ENCODE assay signal across 8 mouse cellular contexts in the genomic region with DNA sequence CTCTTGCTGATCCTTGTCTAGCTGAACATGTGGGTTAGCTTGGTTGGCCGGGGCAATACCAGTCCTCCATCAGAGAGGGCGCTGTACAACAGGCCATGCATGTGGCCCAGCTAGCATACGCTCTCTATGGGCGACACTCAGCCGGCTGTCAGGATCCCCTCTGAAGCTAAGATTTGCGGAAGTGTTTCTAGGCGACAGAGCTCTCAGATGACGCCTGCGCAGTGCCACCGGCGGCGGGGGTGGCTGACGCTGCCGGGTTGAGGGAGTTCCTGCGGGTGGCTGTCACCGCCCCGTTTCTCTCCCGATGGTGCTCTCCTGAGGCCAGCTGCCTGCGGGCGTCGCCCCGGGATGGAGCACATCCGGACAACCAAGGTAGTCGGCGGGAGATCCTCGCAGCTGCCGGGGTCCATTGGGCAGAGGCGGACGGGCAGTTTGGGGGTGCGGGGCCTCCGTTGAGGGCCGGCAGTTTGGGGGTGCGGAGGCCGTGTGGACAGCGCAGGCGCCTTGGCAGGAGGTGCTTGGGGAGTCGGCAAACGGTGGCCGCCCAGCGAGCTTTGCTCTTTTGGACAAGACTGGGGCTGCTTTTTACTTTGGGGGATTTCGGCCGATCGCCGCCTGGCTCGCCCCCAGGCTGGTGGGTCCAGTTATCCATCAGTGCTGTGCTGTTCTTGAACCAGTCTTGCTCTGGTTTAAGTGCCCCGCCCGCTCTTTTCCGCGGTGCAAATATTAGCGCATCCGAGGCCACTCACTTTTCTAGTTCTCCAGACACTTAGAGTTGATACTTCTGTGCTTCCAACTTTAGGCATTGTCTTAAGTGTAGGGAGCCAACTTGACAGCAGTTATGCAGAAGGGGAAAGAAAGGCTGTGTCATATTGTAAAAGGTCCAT. TPM values are rescaled to one million over a fixed set of nuclear protein-coding genes. Genes with fewer than 3 reads are reported as not detected.
DNase-seq lines count a peak whose midpoint lies in the region; ATAC-seq lines count a peak whose summit lies in the region.

A gene (plus strand): TSS at position 239 of the 887 bp plus-strand sequence.

- no peaks in the 10 kb centered on the region for H3K36me3 ChIP-seq in heart, embryonic 10.5 days
- H3K36me3 ChIP-seq in kidney, embryonic 15.5 days, result no peaks in the 10 kb centered on the region

- peak within 1 kb of the TSS; percentile 87 for H3K4me3 ChIP-seq in heart, embryonic 10.5 days
- peak within 1 kb of the TSS; percentile 82 for H3K4me3 ChIP-seq in kidney, embryonic 15.5 days (replicated peaks)

- peak within 1 kb of the TSS; percentile 93 for H3K27ac ChIP-seq in heart, embryonic 10.5 days
- H3K27ac ChIP-seq in kidney, embryonic 15.5 days, result peak within 1 kb of the TSS; percentile 79

- peak; percentile 100 for ATAC-seq in erythroblast, adult 5-6 weeks (replicated peaks; ENCODE audit: low FRiP score, poor library complexity, severe bottlenecking)
- peak; percentile 99 for ATAC-seq in kidney, embryonic 15.5 days (replicated peaks; ENCODE audit: low FRiP score)
- peak; percentile 99 for ATAC-seq in monocyte, adult 5-6 weeks (replicated peaks; ENCODE audit: insufficient number of reproducible peaks, low FRiP score, low TSS enrichment, poor library complexity, severe bottlenecking)

- H3K27me3 ChIP-seq in heart, embryonic 10.5 days (ENCODE audit: insufficient read depth, poor library complexity, severe bottlenecking), result no peaks in the 10 kb centered on the region
- H3K27me3 ChIP-seq in kidney, embryonic 15.5 days, result no peaks in the 10 kb centered on the region

- H3K9me3 ChIP-seq in heart, embryonic 10.5 days, result no peaks in the 10 kb centered on the region
- H3K9me3 ChIP-seq in kidney, embryonic 15.5 days (replicated peaks), result no peaks in the 10 kb centered on the region

- H3K4me1 ChIP-seq in heart, embryonic 10.5 days, result peaks cover 16% of the 10 kb centered on the region; the same call in 1 of the 2 replicates
- H3K4me1 ChIP-seq in kidney, embryonic 15.5 days, result peaks cover 11% of the 10 kb centered on the region

- peak within 1 kb of the TSS; percentile 68 for H3K9ac ChIP-seq in kidney, embryonic 15.5 days

- peak; percentile 94 to 96 for DNase-seq in B cell, adult 2 months
- DNase-seq in brain, adult 2 months (ENCODE audit: low read depth, low spot score), result peak; percentile 100
- DNase-seq in heart, embryonic 10.5 days (ENCODE audit: low spot score), result peak; percentile 99
- DNase-seq in liver, result peak; percentile 97
- peak; percentile 93 to 96 for DNase-seq in spleen, postnatal 4 days (ENCODE audit: low spot score in 2 of 2)

- under 1% methylated on average over 51 of the region's 51 CpGs for WGBS in heart, embryonic 10.5 days
- whole genome bisulfite sequencing in kidney, embryonic 15.5 days, result under 1% methylated on average over 51 of the region's 51 CpGs

- H3K4me2 ChIP-seq in kidney, embryonic 15.5 days, result peak within 1 kb of the TSS; percentile 73

RNA-seq across cellular contexts. Expression of the gene that starts here (rescaled TPM):
- total RNA-seq in erythroblast, adult 5-6 weeks (2015; ENCODE audit: low replicate concordance), result 16.7 and 17.1 TPM in 2 replicates
- total RNA-seq in erythroblast, adult 5-6 weeks (2017; ENCODE audit: low replicate concordance), result 18.8 and 23.0 TPM in 2 replicates
- 22.4 and 28.4 TPM in 2 replicates for polyA plus RNA-seq in heart, embryonic 10.5 days (2016; fragmentation: Nextera tagmentation; extraction: Ambion mirVana)
- polyA plus RNA-seq in kidney, embryonic 15.5 days (2015; fragmentation: Nextera tagmentation; extraction: Ambion mirVana), result 28.4 and 30.8 TPM in 2 replicates
- total RNA-seq in monocyte, adult 5-6 weeks (2017), result 139 to 192 TPM (median 179 TPM) in 3 replicates

Comparison
In these comparisons a context has a peak if more than half of its experiments do, and no peak if none do; other contexts are left out.
1. Peak in every context shown above with its lines: DNase-seq, ATAC-seq, H3K4me3 ChIP-seq and H3K27ac ChIP-seq.